Mouse (Mus musculus) CD8-positive naive resting alpha-beta T cell, adult 2 months (primary cell): ENCODE data around the gene Ppig.
"Not testable (repeated sequence)": the region's sequence is repeated elsewhere in the genome, so short reads cannot be mapped to it uniquely, and the experiment has no call there.

ENCODE experiments used
- DNase-seq, 2 experiments: peaks; one replicate each; pipeline ENCODE4 v3.0.0; 2022; ENCODE audit warnings: low read depth in 2 of 2, low spot score in 2 of 2

Gene Ppig

DNA sequence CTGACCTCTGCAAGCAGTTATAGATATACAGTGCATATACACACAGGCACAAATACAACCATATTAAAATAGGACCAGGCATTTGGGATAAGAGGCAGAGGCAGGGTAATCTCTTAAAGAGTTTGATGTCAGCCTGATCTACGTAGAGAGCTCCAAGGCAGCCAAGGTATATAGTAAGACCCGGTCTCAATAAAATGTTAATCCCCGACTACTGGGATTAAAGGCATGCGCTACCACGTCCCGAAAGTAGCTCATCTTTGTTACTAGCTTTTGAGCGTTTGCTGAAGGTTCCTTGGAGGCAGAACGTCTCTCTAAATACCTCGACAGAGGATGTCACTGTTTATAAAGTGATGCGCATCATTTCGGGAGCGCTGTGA lies at the start of gene Ppig:
TSS of gene Ppig (plus strand) at position 273 of the 377 bp plus-strand sequence.
- DNase-seq: no peak

DNA sequence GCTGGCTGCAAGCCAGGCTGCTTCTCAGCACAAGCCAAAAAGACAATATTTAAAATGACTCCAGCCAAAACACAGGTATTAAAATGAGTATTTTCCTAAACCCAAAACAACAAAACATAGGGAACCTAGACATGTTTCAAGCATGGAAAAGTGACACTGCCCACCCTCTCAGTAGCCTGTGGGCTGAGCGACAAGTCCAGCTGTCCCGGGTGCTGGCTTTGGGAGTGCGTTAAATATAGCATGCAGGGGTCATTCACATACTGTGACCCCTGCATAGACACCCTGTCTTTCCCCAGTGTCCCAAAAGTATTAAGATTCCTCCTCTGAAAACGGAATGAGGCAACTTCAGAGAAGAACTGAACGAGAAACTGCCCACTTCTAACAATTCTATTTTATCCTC lies 48.6 kb upstream of the Ppig start:
- no peak for DNase-seq

DNA sequence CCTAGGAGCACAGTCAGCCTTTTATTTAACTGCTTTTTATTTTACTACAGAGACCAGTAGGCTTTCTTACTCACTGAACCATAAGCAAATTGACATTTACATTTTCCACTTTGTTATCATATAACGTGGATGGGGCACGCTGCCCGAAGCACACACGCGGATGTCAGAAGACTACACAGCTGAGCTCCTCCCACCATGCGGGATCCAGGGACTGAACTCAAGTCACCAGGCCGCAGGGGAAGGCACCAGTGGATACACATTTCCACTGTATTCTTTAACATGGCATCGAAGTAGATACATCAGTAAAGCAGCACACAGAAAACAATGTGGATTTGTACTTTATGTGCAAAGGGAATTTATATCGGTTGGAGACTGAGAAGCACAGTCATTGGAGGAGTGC lies 47.1 kb upstream of the Ppig start:
- DNase-seq: no peak

DNA sequence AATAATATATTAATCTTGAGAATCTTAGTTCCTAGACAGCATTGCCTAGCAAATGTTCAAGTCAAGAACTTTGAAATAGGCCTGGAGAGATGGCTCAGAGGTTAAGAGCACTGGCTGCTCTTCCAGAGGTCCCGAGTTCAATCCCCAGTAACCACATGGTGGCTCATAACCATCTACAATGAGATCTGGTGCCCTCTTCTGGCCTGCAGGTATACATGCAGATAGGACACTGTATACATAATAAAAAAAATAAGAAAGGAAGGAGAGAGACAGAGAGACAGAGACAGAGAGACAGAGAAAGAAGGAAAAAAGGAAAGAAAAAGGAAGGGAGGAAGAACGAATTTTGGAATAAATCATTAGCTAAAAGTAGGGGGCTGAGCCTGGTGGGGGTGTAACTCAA lies 45.6 kb upstream of the Ppig start:
- peak in 1 of 2 experiments; percentile 5 for DNase-seq

DNA sequence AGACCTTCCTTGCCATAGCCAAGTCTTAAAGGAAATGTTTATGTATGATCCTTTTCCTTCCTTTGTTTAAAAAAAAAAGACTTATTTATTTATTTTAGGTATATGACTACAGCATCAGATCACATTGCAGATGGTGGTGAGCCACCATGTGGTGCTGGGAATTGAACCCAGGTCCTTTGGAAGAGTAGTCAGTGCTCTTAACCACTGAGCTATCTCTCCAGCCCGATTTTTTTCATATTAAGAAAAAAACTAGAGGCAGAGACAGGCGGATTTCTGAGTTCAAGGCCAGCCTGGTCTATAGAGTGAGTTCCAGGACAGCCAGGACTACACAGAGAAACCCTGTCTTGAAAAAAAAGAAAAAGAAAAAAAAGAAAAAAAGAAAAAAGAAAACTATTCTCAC lies 45.1 kb upstream of the Ppig start:
- not testable (repeated sequence) for DNase-seq

DNA sequence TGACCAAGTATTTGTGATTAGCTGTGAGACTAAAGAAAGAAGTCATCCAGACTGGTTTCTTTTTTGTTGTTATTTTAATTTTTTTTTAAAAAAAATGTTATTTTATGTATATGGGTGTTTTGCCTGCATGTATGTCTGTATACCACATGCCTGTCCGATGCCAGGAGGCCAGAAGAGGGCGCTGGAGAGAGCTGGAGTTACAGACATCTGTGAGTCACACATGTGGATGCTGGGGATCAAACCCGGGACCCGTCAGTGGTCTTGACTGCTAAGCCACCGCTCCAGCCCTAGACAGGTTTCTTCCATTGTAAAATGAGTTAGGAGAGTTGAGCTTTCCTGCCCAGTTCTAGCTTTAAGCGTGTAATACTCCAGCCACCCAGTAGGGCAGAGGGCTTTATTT lies 42.4 kb upstream of the Ppig start:
- DNase-seq: no peak

DNA sequence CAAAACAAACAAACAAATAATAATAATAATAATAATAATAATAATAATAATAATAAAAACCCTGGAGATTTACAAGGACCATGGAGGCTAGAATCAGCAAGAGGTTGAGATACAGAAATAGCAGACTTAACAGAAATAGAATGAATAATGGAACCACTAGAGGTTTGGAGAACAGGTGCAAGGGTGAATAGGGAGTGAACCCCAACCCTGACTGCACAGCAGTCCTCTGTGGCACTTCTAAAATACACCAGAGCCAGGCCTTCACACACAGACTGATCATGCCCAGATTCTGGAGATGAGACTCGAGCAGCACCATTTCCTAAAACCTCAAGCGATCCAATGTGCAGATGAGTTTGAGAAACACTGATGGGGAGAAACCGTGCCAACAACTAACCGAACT lies 40.4 kb upstream of the Ppig start:
- no peak for DNase-seq

DNA sequence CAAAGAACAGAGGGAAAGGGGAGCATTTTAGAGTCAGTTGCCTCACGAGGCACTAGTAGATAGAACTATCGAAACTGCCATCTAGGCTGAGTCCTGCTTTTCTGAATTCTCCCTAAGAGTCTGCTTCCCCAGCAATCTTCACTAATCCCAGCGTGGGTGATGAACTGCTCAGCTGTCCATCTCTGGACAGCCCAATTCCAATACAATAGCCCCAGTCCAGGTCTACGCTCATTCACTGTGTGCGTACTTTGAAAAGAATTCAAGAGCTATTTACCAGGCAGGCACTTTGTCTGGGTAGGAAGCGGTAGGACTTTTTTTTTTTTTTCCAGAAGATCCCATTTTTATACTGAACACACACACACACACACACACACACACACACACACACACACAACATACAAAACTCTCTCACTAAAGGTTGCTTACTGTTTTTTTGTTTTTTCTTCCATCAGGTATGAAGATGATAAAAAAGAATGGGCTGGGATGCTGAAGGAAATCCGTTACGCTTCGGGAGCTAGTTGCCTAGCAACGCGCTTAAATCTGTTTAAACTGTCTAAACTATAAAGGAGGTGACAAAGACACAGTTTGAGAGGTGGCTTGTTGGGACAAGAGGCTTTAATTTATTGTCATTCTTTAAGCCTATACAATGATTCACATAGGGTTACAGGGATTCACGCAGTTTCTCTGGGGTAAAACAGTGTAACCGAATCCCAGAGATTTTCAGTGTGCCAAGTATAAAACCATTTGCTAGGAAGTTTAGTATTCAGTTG lies 39.1 kb upstream of the Ppig start:
- DNase-seq: no peak

DNA sequence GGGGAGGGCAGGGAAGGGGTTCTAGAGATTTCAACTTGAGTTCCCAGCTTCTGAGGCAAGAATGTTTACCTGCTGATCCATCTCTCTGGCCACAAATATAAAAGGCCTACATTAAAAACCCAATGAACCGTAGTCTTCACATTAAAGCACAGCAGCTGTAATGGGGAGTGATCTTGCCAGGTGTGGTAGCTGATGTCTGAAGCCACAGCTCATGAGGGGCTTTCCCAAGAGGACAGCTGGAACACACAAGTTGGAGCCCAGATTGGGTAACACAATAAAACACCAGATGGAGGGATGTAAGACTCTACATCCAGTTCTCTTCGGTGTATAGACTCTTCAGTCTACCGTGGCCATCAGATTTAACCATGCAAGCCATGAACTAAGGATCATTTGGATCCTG lies 37.9 kb upstream of the Ppig start:
- DNase-seq: no peak

DNA sequence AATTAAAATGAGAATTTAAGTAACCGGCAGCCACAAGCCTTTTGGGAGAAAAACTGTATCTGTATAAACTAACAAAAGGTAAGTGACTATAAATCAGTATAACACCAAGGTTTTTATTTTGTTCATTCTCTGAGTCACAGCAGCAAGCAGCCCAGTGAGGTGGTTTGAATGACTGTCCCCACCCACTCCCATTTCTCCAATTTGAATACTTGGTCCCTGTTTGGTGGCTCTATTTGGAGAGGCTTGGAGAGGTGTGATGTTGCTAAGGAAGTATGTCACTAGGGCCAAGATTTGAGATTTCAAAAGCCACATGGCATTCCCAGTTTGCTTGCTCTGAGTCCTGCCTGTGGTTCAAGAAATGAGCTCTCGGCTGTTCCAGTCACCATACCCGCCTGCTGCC lies 32.1 kb upstream of the Ppig start:
- DNase-seq: no peak

DNA sequence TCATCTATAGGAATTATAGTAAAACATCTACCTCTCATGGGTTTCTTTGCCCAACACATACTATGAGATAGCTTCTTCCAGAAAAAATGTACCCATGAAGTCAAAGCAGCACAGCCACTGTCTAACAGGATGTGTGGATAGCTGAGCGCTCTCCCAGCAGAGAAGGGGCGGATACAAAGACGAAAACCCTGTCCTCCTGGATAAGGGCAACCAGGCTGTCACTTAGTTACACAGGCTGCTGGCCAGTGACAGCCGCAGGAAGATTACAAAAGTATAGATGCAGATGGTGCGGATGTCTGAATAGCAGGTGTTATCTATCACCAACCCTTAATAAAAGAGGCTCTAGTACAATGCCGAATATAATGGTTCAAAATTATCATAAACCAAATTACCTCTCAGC lies 31.5 kb upstream of the Ppig start:
- no peak for DNase-seq

DNA sequence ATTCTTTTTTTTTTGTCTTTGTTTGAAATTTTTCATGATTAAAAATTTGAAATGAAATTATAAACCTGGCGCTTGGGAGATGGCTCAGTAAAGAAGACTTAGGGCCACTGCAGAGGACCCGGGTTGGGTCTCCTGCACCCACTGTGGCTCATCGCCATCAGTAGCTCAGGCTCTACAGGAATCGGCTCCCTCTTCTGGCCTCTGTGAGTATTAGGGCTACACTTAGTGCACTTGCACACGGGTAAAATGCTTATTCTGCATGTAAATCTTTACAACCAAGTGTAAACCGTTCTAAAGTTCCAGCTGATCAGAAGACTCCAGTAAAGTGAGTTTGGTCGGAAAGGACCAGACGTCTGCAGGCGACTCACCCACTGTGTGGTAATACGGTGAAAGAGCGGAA lies 28.8 kb upstream of the Ppig start:
- DNase-seq: no peak

DNA sequence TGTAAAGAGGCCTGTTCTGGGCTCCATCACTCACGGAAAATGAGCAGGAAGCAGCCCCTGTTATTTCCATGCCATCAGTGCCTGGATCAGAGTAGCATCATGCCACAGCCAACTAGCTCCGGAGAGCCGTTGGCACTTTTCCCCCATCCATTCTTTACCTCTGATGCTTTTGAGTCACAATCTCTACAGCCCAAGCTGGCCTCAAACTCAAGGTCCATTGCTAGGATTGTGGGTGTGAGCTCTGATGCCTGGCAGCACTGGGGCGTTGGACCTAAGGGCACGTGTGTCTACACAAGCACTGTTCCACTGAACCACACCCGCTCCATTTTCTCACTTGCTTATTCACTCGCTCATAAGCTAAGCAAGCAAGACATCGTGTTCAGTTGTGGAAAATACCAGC lies 21.9 kb upstream of the Ppig start:
- no peak for DNase-seq

DNA sequence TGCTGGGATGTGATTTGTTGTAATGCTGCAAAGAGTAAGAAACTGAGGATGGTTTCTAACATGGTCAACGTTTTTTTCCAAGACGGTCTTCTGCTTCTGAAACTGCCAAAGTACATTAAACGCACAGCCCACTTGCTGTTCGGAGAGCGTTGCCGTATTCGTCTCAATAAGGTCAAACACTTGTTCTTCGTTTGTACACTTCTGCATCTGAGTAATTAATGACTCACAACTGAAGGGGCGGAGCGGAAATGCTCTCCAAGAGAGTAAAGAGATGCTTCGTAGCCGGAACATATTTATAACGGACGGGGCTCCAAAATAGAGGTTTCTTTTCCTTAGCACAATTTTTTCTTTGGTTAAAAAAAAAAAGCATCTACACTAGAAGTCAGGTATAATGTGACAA lies 10.2 kb upstream of the Ppig start:
- DNase-seq: no peak

DNA sequence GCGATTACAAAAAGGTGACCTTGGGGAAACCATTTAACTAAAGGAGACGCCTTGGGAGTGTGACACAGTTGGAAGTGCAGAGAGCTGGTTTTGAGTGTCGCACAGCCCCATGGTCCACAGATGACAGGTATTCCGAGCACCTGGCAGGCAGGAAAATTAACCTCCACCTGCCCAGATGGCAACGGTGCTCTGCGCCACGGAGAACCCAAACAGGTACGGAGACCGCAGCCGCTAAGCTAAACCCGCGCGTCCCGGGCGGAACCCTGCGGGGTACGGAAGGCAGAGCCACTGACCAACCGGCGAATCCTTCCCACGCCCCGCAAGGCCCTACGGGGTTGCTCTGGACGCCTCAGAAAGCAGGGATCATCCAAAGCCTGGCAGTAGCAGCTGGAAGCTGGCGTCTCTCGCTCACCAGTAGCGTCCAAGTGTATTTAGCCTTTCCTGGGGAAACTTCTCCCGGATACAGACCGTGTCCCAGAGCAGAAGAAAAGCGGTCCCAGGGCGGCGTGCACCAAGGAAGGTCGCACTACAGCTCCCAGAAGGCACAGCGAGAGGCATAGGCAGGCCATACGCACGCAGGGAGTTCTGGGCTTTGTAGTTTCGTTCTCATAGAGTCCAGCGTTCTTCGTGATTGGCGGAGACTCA lies 9.2 kb upstream of the Ppig start, which contains the start of gene Fastkd1:
TSS of gene Fastkd1 (minus strand) at position 536 of the 645 bp plus-strand sequence.
- DNase-seq: peak; percentile 56 to 66

DNA sequence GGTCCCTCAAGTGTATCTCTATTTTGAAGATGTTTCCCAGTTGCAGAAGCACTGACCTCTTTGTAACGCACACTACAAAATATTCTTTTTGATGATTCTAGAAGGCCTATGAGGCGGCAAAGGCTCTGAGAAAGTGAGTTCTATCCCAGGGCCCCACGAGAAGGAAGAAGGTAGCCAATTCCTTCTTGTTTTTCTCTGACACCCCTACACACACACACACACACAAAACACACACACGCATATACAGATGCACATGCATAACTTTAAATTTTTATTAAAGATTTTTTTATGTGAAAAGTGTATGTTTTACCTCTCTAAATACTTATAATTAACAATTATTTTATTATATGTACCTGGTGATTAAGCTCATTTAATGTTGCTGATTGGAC lies 8.7 kb upstream of the Ppig start:
- DNase-seq: no peak

DNA sequence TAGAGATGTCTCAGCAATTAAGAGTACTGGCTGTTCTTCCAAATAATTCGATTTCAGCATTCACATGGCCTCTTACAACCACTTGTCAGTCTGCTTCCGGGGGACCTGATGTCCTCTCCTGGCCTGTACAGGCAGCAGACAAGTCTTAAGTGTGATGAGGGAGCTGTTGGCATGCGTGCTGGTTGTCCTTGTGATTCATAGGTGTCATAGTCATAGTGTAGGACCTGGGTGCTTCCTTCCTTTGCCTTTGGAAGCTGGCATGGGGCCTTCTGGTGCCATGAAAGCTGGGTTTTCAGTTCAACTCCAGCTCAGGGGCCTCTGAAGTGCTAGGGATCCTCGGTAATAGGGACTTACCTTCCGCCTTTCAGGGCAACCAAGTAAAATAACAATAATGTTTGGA lies 8.2 kb upstream of the Ppig start:
- no peak for DNase-seq

DNA sequence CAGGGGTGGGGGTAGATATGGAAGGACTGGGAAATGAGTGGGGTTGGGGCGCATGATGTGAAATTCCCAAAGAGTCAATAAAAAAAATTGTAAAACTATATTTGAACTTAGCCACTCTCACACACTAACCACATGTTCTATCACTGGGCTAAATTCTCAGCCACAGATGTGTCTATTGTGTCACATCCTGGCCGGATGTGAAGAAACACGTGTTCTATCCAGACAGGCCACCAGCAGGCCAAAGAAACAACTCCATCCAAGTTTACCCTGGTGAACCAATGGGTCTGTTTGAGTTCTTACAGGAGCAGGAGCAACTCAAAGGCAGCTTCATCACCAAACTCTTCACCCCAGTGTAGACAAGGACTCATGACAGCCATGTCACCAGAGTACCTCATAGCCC lies 5.9 kb upstream of the Ppig start:
- DNase-seq: no peak

DNA sequence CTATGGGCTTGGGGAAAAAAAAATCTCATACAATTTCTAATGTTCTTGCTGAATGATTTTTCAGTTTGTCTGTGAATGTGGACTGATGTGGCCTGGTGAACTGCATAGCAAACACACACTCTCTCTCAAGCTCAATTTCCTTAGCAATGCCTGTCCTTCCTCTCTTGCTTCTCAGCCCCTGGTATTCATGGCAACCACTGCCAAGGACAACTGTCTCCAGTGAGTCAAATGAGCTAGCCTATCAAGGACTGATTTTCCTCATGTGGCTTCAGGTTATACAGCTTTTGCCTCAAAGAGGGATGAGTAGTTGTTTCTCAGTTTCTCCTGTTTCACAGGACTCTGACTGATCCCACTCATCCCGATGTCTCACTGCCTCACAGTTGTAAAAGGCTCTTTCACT lies 3.2 kb upstream of the Ppig start:
- DNase-seq: no peak

DNA sequence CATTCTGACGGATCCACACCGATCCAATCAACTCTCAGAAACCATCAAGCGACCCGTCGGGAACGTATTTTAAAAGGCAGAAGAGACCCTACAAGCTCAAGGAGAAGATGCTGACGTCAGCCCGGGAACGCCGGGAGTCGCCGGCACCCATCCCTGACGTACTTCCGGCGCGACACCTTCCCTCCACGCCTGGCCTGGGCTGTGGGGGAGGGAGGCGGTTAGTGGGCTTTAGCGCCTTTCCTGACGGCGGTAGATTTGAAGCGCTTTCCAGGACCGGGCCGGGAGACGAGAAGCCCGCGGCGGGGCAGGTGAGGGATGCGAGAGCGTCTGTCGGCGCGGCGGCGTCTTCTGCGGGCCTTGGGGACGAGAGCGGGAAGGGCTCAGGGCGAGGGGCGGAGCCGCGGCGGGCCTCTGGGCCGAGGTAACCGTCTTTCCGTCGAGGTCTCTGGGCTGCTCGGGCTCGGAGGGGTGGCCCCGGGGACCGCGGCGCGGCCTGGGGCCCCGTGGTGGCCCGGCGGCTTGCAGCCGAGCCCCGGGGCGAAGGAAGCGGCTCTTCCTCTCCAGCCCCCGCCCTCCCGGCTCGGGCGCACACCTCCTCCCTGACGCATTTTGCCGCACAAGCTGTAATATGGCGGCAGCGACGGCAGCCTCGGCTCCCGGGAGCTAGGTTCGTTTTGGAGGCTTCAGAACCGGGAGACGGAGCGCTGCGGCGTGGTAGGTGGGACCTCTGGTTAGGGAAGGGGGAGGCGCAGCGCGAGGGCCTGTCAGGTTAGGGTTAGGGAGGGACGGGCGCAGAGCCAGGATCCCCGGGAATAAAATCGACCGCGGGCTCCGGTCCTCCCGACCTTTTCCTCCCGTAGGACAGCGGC lies 539 bp downstream of the Ppig start:
- DNase-seq: peak; percentile 80 to 87

DNA sequence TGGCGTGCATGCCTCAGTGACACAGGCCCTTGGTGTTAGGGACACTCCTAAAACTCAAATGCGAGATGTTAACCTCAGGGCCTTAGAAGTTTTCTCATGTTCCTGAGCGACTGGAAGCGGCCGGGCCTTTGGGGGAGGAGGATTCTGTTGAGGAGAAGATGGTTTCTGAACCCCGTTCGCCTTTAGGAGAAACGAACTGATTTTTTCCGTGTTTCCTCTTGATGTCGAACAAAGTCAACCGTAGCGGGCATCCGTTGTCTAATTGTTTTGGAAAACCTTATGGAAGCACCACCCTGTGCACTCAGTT lies 1.1 kb downstream of the Ppig start:
- DNase-seq: no peak

DNA sequence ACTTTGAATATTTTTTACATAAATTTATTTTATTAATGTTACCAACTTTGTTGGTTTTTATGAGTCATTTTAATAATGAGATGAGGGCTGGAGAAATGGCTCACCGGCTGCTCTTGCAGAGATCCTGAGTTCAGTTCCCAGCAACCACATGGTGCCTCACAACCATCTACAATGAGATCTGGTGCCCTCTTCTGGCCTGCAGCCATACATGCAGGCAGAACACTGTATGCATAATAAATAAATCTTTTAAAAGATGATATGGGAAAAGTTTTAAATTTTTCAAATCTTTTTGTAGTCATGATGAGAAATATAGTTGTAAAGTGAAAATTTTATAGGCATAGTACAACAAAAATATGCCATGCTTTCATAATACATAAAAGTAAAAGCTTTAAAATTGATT lies 22.7 kb downstream of the Ppig start:
- no peak for DNase-seq
